Mouse (Mus musculus) thymus, postnatal 36 days (tissue): ENCODE results near the gene Creg2.
"Not testable (repeated sequence)": the region's sequence is repeated elsewhere in the genome, so short reads cannot be mapped to it uniquely, and the experiment has no call there.

Experiments
- DNase-seq, 2 experiments: peaks; one replicate each; pipeline ENCODE4 v3.0.0; 2022; ENCODE audit warnings: mixed read lengths in 2 of 2

Creg2 gene

DNA sequence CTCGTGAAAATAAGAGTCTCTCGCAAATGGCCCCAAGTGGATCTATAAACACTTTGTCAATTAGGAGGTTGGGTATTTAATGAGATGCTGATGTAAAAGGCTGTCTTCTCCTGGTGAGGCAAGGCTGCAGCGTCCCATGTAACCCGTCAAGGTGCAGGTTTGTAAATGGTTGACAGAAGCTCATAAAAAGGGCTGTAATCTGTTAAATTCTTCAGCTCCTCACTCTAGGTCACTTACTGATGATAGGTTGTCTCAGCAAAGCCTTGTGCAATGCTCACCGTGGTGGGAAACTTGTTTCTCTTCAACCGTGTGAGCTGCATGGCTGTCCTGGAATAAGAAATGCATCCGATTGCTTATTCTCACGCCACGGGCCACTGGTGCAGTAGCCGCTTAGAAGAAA, 57.4 kb downstream of the Creg2 start:
- DNase-seq = no peak

DNA sequence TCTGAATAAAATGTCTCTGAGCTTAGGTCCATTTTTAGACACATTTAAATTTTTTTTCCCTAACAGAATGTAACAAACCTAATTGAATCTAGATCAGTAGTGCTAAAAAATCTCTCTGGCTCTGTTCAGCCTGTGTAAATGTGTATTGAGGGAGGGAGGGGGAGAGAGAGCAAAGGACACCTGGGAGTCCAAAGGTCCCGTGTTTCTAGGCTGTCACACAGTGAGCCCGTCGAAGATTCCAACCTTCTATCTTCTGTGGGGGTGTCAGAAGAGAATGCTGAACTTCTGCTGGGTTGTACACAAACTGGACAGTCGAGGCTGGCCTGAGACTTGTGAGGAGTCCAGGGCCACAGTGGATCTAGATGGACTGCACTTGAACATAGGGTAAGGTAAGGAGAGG, 59.2 kb downstream of the Creg2 start:
- DNase-seq = no peak

DNA sequence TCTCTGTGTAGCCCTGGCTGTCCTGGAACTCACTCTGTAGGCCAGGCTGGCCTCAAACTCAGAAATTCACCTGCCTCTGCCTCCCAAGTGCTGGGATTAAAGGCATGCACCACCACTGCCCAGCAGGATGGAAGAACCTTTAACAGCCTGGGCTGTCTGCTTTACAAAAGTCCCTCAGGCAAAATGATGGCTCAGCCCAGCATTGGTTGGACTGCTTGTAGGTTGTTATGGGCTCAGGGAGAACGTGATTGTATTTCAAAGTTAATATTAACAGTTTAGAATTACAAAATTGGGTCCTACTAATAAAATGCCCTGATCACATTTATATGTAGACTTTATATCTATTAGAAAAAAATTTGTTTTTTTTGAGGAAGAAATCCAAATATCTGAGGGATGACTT, 59.7 kb downstream of the Creg2 start:
- not testable (repeated sequence) for DNase-seq

DNA sequence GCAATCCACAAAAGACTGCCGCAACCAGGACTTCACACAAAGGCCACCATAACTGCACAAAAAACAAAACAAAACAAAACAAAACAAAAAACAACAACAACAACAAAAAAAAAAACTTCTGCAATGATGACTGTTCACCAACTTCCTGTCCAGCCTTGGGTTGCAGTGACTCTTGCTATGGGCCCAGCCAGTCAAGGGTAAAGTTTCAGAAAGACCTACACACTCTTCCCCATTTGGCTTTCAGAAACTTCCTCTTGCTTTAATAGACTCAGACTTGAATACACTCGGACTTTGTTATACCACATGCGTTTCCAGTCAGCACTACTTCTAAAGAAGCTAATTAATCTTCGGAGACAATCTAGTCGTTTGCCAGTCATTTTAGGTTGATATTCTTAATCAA, 61.1 kb downstream of the Creg2 start:
- DNase-seq = no peak

DNA sequence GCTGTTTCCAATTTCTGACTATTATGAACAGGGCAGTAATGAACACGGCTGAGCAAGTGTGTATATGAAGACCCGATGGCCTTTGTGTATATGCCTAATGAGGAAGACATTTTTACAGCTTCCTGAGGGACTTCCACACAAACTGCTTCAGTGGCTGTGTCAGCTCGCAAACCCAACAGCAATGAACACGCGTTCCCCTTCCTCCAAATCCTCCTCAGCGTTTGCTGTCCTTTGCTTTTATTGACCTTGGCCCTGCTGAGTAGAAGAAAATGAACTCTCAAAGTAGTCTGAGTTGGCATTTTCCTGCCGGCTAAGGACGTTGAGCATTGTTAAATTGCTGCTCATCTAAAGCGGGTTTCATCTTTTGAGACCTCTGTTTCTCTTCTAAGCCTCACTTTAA, 65.9 kb downstream of the Creg2 start:
- DNase-seq = no peak

DNA sequence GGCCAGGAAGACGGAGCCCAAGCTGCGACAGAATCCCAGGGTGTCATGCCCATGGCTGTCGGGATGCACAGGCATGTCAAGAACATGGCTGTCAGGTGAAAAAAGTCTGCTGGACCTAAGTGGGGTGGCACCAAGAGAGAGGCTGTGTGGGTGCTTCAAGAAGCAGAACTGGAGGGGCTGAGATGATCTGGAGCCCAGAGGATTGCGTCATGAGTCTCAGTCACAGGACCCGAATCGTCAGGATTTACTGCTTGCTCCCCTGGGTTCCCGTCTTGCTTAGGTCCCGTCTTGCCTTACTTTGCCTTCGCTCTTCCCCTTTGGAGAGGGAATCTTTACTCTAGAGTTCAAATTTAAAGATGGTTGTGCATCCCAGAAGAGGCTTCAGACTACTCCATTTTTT, 68.1 kb downstream of the Creg2 start:
- no peak for DNase-seq

DNA sequence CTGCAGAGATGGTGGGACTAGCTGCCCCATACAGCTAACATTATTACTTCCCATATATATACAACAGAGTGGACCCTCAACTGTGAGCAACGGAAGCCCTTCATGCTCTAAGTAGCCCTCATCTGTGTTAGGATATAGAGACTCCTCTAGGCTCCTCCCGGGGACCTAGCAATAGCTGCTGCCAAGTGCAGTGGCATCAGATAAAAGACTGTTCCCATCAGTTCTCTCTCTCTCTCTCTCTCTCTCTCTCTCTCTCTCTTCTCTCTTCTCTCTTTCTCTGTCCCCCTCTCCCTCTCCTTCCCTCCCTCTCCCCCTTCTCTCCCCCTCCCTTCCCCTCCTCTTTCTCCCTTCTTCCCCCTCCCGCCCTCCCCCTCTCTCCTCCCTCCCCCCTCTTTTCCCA, 70.1 kb downstream of the Creg2 start:
- DNase-seq = no peak

DNA sequence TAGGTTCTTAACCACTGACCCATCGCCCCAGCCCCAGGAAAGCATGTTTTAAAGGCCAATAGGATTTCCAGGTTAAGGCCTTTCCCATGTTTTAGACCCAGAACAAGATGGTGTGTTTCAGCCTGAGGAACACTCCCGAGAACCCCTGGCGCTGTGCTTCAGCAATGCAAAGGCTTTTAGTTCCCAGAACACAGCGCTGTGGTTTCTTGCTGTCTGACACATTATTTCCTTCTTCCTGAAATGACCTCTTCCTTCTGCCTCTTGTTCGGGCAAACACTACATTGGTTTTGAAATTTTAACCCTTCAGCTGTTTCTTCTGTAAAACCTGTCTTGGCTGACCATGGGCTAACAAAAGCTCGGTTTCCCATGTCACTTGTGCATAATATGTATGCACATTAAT, 72.1 kb downstream of the Creg2 start:
- DNase-seq = no peak

DNA sequence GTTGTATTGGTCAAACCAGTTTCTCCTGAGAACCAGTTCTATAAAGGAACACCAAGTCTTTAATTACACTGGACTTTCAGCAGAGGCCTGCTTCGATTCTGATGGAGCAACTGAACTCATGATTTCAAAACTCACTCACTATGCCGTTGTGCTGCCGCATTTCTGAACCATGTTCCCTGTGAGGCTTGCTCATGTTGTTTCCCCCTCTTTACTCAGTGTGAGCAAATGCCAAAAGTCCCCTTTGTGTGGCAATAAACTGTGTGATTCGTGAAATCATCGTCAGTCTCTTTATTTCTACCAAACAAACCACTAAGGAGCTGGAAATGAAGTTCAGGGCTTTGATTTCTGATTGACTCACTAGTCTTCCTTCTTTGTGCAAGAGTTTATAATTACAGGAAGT, 72.8 kb downstream of the Creg2 start:
- no peak for DNase-seq

DNA sequence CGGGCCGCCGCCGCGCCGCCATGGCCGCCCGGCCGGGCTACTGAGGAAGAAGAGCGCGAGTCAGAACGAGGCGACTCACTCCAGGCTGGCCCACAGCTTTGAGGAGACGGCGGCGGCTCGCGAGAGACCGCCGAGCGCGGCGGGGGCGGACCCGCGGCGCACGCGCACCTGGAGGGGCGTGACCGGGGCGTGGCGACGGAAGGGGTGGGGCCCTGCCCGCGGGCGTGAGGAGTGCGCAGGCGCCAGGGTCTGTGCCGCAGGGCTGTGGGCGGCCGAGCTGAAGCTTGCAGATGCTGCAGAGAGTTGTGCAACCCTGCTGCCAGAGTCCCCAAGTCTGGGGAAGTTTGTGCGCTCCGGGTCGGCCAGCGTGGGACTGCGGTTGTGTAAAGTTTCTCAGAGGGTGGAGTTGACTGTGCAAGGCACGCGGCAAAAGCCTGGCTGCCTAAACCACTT, 74.0 kb downstream of the Creg2 start, which contains the start of gene Rnf149:
Rnf149 (minus strand) TSS at position 153 of the 453 bp plus-strand sequence.
- DNase-seq = peak; percentile 98 to 99

DNA sequence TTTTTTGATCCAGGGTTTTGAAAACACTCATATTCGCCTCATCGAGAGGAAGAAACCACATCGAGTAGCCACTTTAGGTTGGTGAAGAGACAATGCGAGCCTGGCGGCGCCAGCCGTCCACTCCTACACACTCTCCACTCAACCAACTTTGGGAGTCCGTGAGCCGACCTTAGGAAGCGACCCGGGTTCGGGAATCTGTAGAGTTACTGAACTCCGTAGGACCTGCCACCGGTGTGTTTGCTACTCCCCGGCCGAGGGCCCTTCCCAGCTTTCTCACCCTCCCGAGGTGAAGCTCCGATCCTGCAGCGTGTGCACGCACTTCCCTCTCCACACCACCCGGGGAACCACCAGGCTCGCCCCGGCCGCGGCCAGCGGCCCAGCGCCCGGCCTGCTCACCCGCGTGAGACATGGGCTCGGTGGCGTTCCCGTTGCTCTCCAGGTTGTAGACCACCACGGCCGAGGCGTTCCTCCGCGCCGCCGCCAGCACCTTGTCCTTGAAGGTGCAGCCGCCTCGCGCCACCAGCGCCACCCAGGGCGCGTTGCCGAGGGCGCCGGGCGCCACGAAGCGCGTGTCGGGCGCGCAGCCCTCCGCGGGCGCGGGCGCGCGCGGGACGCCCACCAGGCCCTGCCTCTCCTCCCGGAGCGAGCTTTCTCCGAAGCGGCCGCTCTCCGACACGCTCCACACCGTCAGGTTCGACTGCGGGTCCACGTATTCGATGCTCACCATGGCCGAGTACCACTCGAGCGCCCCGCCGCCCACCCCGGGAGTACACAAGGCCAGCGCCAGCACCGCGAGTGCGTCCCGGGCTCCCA, 74.6 kb downstream of the Creg2 start:
- peak; percentile 74 to 78 for DNase-seq

DNA sequence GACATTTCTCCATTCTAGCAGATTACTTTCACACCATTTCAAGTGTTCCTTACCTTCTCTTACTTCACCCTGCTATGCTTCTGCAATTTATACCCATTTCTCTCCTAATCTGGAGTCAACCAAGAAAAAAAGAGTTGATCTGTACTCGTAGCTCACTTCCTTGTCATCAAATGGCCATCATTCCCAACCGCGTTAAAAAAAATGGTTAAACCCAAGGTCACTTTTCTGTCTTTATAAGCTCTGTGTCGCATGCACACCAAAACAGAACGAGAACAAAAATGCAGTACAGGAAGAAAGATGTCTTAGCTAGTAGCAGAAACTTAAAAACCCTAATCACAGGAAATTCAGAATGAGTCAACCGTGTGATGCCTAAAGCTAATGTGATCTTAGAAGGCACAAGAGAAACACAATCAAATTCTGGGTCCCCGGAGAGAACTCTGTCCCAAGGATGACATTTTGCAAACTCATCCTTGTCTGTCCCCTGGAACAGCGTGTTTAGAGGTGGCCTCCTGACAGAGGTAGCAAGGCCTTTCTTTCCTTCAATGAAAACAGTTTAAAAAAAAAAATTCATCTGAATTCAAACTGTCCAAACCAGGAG, 75.4 kb downstream of the Creg2 start:
- no peak for DNase-seq

DNA sequence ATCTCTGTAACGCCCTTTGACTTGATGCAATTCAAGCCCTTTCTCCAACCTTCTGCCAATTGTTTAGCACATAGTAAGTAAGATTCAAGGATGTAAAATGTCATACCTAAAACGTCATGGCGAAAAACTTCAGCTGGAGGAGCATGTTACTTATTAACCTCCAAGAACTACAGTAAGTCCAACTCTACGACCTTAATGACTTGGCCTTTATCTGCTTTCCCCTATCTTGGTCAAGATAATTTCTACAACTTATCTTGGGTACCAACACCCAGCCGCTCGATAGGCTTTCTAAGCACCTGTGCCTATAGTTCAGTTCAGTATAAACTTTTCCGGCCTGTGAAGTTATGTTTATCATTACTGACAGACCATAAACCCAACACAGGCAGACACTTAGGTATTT, 77.4 kb downstream of the Creg2 start:
- no peak for DNase-seq

DNA sequence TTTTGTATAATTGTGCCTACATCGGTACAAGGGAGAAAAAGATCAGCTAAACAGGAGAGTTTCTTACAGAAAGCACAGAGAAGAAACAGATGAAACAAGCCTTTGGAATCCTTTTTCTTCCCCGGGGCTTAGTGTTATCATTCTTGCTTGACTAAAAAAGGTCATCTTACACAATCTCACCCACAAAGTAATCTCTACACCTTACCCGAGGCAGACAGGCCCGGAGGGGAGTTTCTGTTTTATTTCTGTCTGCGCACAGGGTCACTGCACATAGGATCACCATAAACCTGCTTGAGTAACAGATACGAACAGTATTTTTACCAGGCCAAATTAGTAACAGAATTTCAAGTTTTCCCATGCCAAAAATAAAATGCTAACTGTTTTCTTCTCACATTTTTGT, 79.6 kb downstream of the Creg2 start:
- DNase-seq = no peak
